Mouse (Mus musculus) embryonic fibroblast, embryonic 13.5 days (primary cell): ENCODE results near the gene Kat2a.

Source experiments
- CTCF ChIP-seq: IDR thresholded peaks from 2 replicates; pipeline ENCODE4 v1.5.1; 2011; ENCODE audit warnings: mild to moderate bottlenecking, control low read depth, low read length, moderate library complexity, borderline replicate concordance; ENCODE audit not compliant: insufficient read depth
- POLR2A ChIP-seq: IDR thresholded peaks from 2 replicates; pipeline ENCODE4 v1.6.1; 2011; ENCODE audit warnings: low read depth, mild to moderate bottlenecking, control low read depth, low read length, moderate library complexity

DNA sequence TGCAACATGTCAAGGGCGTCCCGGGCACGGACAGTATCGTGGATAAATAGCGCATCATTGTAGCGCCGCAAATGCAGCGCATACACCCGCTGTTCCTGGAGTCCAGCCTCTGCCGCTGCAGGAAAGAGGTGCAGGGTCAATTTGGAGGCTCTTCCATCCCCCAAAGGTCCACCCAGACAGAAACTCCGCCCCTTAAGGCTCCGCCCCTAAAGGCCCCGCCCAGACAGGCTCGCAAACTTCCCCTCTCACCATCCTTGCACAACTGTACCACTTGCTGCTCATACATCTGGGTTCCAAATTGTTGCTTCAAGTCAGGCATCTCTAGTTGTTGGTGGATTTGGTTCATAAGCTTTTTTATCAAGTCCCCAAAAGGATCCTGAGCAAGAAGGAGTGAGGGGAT is 11.0 kb downstream of the Kat2a start:
- TF ChIP-seq POLR2A (no peak), CTCF (no peak)
